Mouse (Mus musculus) forebrain, embryonic 11.5 days (tissue): ENCODE measurements around the gene 1700125H20Rik. TPM values are rescaled to one million over a fixed set of nuclear protein-coding genes. Genes with fewer than 3 reads are reported as not detected.

Source experiments
- ATAC-seq: fragments of 200-750 bp; cut with Nextera tagmentation; replicated peaks from 2 replicates; pipeline ENCODE4 v1.8.0; 2017; ENCODE audit warnings: moderate TSS enrichment; ENCODE audit not compliant: low FRiP score
- DNase-seq: peaks from one replicate; pipeline ENCODE4 v3.0.0-alpha.2; 2017; ENCODE audit warnings: low spot score
- H3K27ac ChIP-seq: fragments of 300-500 bp; sonication (generic); 2 replicates; pipeline ENCODE4 v1.5.1; 2014; ENCODE audit warnings: low read depth, low read length
- H3K27me3 ChIP-seq: fragments of 300-500 bp; sonication (generic); 2 replicates; pipeline ENCODE4 v1.6.1; 2014; ENCODE audit warnings: mild to moderate bottlenecking, low read length, mixed read lengths; ENCODE audit not compliant: control insufficient read depth, insufficient read depth
- H3K36me3 ChIP-seq: fragments of 300-500 bp; sonication (generic); 2 replicates; pipeline ENCODE4 v1.6.1; 2014; ENCODE audit warnings: mild to moderate bottlenecking, low read length, moderate library complexity, mixed read lengths; ENCODE audit not compliant: control insufficient read depth, insufficient read depth
- H3K4me1 ChIP-seq: fragments of 300-500 bp; sonication (generic); replicated peaks from 2 replicates; pipeline ENCODE4 v1.6.1; 2014; ENCODE audit warnings: low read length, mixed read lengths; ENCODE audit not compliant: control insufficient read depth, insufficient read depth
- H3K4me2 ChIP-seq: fragments of 300-500 bp; sonication (generic); 2 replicates; pipeline ENCODE4 v1.6.1; 2014; ENCODE audit warnings: low read depth, mild to moderate bottlenecking, low read length, moderate library complexity, mixed read lengths; ENCODE audit not compliant: severe bottlenecking
- H3K4me3 ChIP-seq: fragments of 300-500 bp; sonication (generic); 2 replicates; pipeline ENCODE4 v1.5.1; 2014; ENCODE audit warnings: low read depth, low read length
- H3K9ac ChIP-seq: fragments of 300-500 bp; sonication (generic); 2 replicates; pipeline ENCODE4 v1.6.1; 2014; ENCODE audit warnings: low read length
- H3K9me3 ChIP-seq: fragments of 300-500 bp; sonication (generic); 2 replicates; pipeline ENCODE4 v1.6.1; 2016; ENCODE audit warnings: low read length, mixed read lengths; ENCODE audit not compliant: control insufficient read depth
- WGBS: fragments of 180-500 bp; shearing (Covaris S2); extraction: QIAGEN DNeasy Blood & Tissue Kit; methylation state at CpG from one replicate; pipeline ENCODE4 v1.1.7; 2014; 5-methylcytosine and 5-hydroxymethylcytosine counted together
- polyA plus RNA-seq: library from polyadenylated mRNA; unstranded; fragments of >200 nt; fragmentation: Nextera tagmentation; extraction: Ambion mirVana; gene quantifications from 2 replicates; pipeline ENCODE4 v1.2.1, GENCODE M21; 2014

1700125H20Rik gene
- polyA plus RNA-seq, 1 experiment from 2014 or later: not detected

- Histone ChIP-seq H3K27me3 (no peaks in the 10 kb centered on the region), H3K27ac (no peak overlapping the region), H3K9me3 (no peaks in the 10 kb centered on the region), H3K4me2 (no peak overlapping the region), H3K36me3 (peaks cover 23% of the 10 kb centered on the region), H3K9ac (no peak overlapping the region), H3K4me3 (no peak overlapping the region), H3K4me1 (no peaks in the 10 kb centered on the region)
- no peak for DNase-seq
- 94% methylated on average over 9 of the region's 9 CpGs for whole genome bisulfite sequencing
- no peak for ATAC-seq
Measured at GRCm38 (mm10) chr11:85196046-85196445, 25.8 kb downstream of the 1700125H20Rik start.

GRCm38 (mm10) chr11:85198906-85199305, 28.7 kb downstream of the 1700125H20Rik start:
- WGBS: 97% methylated on average over 2 of the region's 2 CpGs
- DNase-seq (no peak), ATAC-seq (no peak)
- H3K4me3 ChIP-seq: no peak overlapping the region
- no peak overlapping the region for H3K4me2 ChIP-seq
- no peaks in the 10 kb centered on the region for H3K27me3 ChIP-seq
- H3K4me1 ChIP-seq: no peaks in the 10 kb centered on the region
- H3K27ac ChIP-seq: no peak overlapping the region
- no peak overlapping the region for H3K9ac ChIP-seq
- H3K36me3 ChIP-seq: peaks cover 17% of the 10 kb centered on the region
- H3K9me3 ChIP-seq: no peaks in the 10 kb centered on the region

GRCm38 (mm10) chr11:85206231-85206630, 36.0 kb downstream of the 1700125H20Rik start:
- Histone ChIP-seq H3K4me1 (no peaks in the 10 kb centered on the region), H3K9me3 (no peaks in the 10 kb centered on the region), H3K4me3 (no peak overlapping the region), H3K9ac (no peak overlapping the region), H3K27ac (no peak overlapping the region), H3K27me3 (no peaks in the 10 kb centered on the region), H3K4me2 (no peak overlapping the region), H3K36me3 (peaks cover 10% of the 10 kb centered on the region; the same call in 1 of the 2 replicates)
- ATAC-seq: no peak
- DNase-seq: no peak

GRCm38 (mm10) chr11:85211151-85211550, 40.9 kb downstream of the 1700125H20Rik start:
- Histone ChIP-seq H3K9me3 (no peaks in the 10 kb centered on the region), H3K27me3 (no peaks in the 10 kb centered on the region), H3K36me3 (peaks cover 10% of the 10 kb centered on the region; the same call in 1 of the 2 replicates), H3K4me3 (no peak overlapping the region), H3K4me1 (no peaks in the 10 kb centered on the region), H3K9ac (no peak overlapping the region), H3K27ac (no peak overlapping the region), H3K4me2 (no peak overlapping the region)
- ATAC-seq (no peak), DNase-seq (no peak)
- 92% methylated on average over 2 of the region's 2 CpGs for WGBS

- H3K27me3 ChIP-seq: no peaks in the 10 kb centered on the region
- peaks cover 9% of the 10 kb centered on the region; the same call in 1 of the 2 replicates for H3K36me3 ChIP-seq
- H3K9ac ChIP-seq: no peak overlapping the region
- no peak overlapping the region for H3K4me2 ChIP-seq
- no peak overlapping the region for H3K4me3 ChIP-seq
- no peak for ATAC-seq
- DNase-seq: no peak
- H3K4me1 ChIP-seq: no peaks in the 10 kb centered on the region
- no peak overlapping the region for H3K27ac ChIP-seq
- WGBS: 89% methylated on average over 2 of the region's 2 CpGs
- H3K9me3 ChIP-seq: no peaks in the 10 kb centered on the region
Measured at GRCm38 (mm10) chr11:85213215-85213614, 43.0 kb downstream of the 1700125H20Rik start.

GRCm38 (mm10) chr11:85214679-85215078, 44.5 kb downstream of the 1700125H20Rik start:
- no peaks in the 10 kb centered on the region for H3K9me3 ChIP-seq
- H3K4me1 ChIP-seq: no peaks in the 10 kb centered on the region
- no peak overlapping the region for H3K4me3 ChIP-seq
- peaks cover 3% of the 10 kb centered on the region; the same call in 1 of the 2 replicates for H3K36me3 ChIP-seq
- no peak overlapping the region for H3K4me2 ChIP-seq
- 97% methylated on average over 3 of the region's 3 CpGs for WGBS
- ATAC-seq (no peak), DNase-seq (no peak)
- no peaks in the 10 kb centered on the region for H3K27me3 ChIP-seq
- H3K27ac ChIP-seq: no peak overlapping the region
- no peak overlapping the region for H3K9ac ChIP-seq

GRCm38 (mm10) chr11:85219014-85219413, 48.8 kb downstream of the 1700125H20Rik start:
- no peak overlapping the region for H3K4me3 ChIP-seq
- ATAC-seq (no peak), DNase-seq (no peak)
- H3K36me3 ChIP-seq: no peaks in the 10 kb centered on the region
- no peak overlapping the region for H3K4me2 ChIP-seq
- no peaks in the 10 kb centered on the region for H3K4me1 ChIP-seq
- H3K27ac ChIP-seq: no peak overlapping the region
- no peak overlapping the region for H3K9ac ChIP-seq
- 96% methylated on average over 3 of the region's 3 CpGs for WGBS
- H3K27me3 ChIP-seq: no peaks in the 10 kb centered on the region
- H3K9me3 ChIP-seq: no peaks in the 10 kb centered on the region

- no peaks in the 10 kb centered on the region for H3K36me3 ChIP-seq
Measured at GRCm38 (mm10) chr11:85222561-85222960, 52.4 kb downstream of the 1700125H20Rik start.

GRCm38 (mm10) chr11:85223248-85223647, 53.0 kb downstream of the 1700125H20Rik start:
- no peak overlapping the region for H3K9ac ChIP-seq
- ATAC-seq (no peak), DNase-seq (no peak)
- H3K4me1 ChIP-seq: no peaks in the 10 kb centered on the region
- no peak overlapping the region for H3K4me2 ChIP-seq
- no peaks in the 10 kb centered on the region for H3K9me3 ChIP-seq
- H3K4me3 ChIP-seq: no peak overlapping the region
- no peaks in the 10 kb centered on the region for H3K27me3 ChIP-seq
- H3K36me3 ChIP-seq: no peaks in the 10 kb centered on the region
- no peak overlapping the region for H3K27ac ChIP-seq
- 95% methylated on average over 3 of the region's 3 CpGs for WGBS

More at GRCm38 (mm10) chr11:85222561-85222960, 52.4 kb downstream of the 1700125H20Rik start:
- no peak overlapping the region for H3K9ac ChIP-seq
- 94% methylated on average over 6 of the region's 6 CpGs for WGBS
- no peaks in the 10 kb centered on the region for H3K4me1 ChIP-seq
- no peak overlapping the region for H3K4me2 ChIP-seq
- H3K9me3 ChIP-seq: no peaks in the 10 kb centered on the region
- H3K27me3 ChIP-seq: no peaks in the 10 kb centered on the region
- no peak overlapping the region for H3K27ac ChIP-seq
- ATAC-seq (no peak), DNase-seq (no peak)
- no peak overlapping the region for H3K4me3 ChIP-seq
